Mouse (Mus musculus) spleen, adult 2 months (tissue): ENCODE data around the gene Tle2.

ENCODE experiments used
- CTCF ChIP-seq: fragments of 200-500 bp; IDR thresholded peaks from 2 replicates; pipeline ENCODE4 v1.5.1; 2011; ENCODE audit warnings: mild to moderate bottlenecking, inconsistent platforms; ENCODE audit not compliant: insufficient read depth, insufficient read length, insufficient replicate concordance; ENCODE audit errors: extremely low read depth
- POLR2A ChIP-seq: fragments of 200-500 bp; IDR thresholded peaks from 2 replicates; pipeline ENCODE4 v1.6.1; 2011; ENCODE audit warnings: low read depth, low read length, inconsistent platforms

- TF ChIP-seq POLR2A (no peak), CTCF (no peak)
These were observed 32.6 kb upstream of the Tle2 start for GRCm38 (mm10) chr10:81541803-81542202.
